Mouse (Mus musculus) forelimb bud, embryonic 11.5 days (tissue): ENCODE data around the gene Tmprss6.

Experiments
- DNase-seq: peaks from one replicate; pipeline ENCODE4 v3.0.0-alpha.2; 2012; ENCODE audit warnings: low read depth, low spot score

Tmprss6 gene

GRCm38 (mm10) chr15:78420395-78420794, 48.0 kb downstream of the Tmprss6 start:
- no peak for DNase-seq

DNA sequence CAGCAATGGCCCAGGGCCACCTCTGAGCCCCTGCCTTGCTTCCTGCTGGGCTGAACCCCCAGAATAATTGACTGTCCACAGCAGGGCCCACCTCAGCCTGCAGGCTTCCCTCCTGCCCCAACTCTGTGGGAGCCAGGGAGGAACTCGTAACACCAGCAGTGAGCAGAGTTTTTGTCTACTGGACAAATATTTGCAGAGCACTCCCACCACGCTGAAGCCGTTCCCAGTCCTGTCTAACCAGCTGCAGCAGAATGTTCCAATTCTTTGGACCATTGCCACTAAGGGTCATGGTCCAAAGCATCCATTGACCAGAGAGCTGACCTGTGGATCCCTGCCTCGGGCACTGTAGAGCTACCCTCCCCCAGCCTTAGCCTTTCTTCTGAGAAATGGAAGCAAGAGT, 51.5 kb downstream of the Tmprss6 start:
- no peak for DNase-seq

GRCm38 (mm10) chr15:78414157-78414556, 54.3 kb downstream of the Tmprss6 start:
- DNase-seq: no peak

DNA sequence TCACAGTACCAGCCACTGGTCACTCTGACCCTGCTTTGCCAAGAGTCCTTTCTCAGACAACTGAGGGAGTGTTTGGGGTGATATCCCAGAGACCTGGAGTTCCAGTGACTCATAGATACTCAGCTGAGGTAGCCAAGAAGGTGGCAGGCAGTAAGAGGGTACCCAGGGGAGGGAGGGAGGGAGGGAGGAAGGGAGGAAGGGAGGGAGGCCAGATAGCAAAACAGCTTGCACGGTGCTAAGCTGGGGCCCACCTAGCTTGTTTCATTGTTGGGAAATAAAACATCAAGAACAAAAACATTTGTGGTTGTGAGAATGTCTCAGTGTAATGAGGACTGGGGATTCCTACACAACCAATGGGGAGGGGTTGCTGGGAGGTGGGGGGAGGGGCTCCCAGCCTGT, 54.7 kb downstream of the Tmprss6 start:
- DNase-seq: no peak

- no peak for DNase-seq
These were observed 55.2 kb downstream of the Tmprss6 start for GRCm38 (mm10) chr15:78413083-78413718.

DNA sequence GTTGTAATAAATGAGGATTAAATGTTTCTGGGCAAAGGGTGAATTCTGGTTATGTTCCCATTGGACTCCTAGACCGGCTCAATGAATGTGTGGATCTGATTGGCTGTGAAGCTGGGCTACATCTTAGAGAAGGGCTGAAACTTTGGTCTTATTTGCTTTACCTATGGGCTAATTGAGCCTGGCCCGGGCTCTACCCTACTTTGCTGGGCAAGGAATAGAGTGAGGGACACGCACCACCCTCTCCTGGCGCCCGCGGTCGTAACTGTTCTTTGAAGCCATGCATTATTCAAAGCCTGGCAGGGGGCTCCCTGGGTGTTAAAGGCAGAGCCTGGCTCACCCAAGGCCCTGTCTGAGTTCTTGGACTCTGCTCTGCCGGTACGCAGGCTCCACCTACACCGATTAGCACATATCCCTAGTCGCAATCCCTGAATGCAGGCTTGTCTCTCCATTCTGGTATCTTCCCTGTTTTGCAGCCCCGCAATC, 58.8 kb downstream of the Tmprss6 start:
- DNase-seq: no peak

DNA sequence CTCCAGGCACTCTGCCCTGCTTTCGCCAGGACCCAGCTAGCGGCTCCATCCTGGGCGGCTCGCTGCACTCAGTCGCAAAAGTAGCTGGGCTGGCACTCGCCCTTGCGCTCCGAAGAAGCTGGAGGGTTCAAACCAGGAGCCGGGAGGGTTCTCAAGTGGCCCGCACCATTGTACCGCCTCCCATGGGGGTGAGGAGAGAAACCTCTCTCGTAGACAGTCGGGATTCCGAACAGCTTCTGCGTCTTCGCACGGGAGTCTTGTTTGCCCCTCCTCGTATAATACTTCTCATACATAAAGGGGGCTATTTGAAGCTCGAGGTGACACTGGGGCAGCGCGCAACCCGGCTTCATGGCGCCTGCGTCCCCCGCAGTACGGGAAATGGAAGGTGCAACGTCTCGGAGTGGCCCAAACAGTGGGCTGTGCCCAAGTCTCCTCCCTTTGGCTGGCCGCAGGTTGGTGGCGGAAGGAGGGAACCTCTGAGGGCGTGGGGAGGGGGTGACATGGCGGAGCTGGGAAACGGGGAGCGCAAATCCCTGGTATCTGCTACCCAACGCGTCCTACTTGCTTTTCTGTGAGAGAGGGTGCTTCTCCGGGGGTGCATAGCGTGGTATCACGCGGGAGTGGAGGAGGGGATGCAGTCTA, 62.0 kb downstream of the Tmprss6 start, which contains the start of gene Mpst:
TSS of gene Mpst (plus strand) at position 124 of the 642 bp plus-strand sequence.
- peak; percentile 89 for DNase-seq

DNA sequence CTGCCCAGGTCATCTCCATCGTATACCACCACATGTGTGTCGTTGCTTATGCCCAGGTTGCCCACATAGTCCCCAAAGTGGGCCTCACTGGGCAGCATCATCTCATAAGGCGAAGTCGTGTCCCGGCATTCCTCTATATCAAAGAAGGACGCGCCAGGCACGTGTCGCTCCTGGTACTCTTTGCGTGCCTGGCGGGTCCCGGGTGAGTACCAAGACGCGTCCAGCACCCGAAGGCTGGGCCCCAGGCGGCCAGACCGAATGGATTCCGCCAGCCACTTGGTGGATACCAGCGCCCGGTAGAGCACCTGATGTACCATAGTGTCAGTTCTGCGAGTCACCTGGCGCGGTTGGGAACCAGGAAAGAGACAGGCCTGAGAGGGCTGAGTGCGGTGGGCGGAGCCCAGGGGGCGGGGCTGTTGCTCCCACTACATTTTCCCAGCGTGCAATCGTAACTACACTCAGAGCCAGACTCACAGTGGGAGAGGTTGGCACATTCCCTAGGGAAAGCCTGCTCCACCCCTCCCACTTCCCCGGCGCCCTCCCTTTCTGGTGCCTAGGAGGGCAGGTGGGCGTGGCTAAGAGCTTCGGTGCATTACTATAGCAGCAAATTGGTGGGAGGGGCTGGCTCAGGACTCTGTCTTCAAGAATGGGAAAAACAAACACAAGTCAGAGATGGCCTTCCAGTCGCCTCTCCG, 62.8 kb downstream of the Tmprss6 start, which contains the start of gene Tst:
TSS of gene Tst (minus strand) at position 391 of the 695 bp plus-strand sequence.
- DNase-seq: peak; percentile 74

DNA sequence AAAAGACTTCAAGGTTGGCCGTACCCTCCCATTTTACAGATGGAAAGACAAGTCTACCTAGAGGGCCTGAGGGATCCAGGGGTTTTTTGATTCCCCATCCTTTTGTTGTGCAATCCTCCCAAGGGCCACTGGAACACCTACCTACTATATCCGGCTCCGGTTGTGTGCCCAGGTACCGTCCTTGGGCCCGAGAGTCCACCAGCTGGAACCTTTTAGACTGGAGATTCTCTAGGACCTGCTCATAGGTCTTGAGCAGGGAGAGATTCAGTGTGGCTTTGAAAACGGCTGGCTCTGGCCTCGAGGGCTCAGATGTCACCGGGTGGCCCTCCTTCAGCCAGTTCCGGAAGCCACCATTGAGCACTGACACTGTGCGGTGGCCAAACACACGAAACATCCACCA, 63.3 kb downstream of the Tmprss6 start:
- DNase-seq: no peak

DNA sequence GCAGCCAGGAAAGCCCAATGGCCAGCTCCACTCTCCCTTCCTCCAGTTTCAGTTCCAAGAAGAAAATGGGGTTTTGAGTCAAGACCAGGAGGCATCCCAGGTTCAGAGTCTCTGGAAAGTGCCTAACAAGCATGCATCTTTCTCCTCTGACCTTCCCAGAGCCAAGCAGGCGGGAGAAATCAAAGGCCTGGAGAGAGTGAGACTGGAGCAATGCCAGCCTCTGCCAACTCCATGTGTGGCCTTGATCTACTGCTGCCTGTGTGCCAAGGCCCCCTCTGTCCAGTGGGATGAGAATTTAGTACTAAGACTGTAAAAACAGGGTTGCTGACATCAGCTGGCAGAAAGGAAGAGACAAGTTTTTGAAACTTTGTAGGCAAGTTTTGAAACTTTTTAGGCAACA, 64.5 kb downstream of the Tmprss6 start:
- no peak for DNase-seq

- no peak for DNase-seq
These were observed 65.1 kb downstream of the Tmprss6 start for GRCm38 (mm10) chr15:78403301-78403741.

- no peak for DNase-seq
These were observed 66.0 kb downstream of the Tmprss6 start for GRCm38 (mm10) chr15:78402423-78402822.

GRCm38 (mm10) chr15:78401921-78402320, 66.5 kb downstream of the Tmprss6 start:
- DNase-seq: no peak

DNA sequence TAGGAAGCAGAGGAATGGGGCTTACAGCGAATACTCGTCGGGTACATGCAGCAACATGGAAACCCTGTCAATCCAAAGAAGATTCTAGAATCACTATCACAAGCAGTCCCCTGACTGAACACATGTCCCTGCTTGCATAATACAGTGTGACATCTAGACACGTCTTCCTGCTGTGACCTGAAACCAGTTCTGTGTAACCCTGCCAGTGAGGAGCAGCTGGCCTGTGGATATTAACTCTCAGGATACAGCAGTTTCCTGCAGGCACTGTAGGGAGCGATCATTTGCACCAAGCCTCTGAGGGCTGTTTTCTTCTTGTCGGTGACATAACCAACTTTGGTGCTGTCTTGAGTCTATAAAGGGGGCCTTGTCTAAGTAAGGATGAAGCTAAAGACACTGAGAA, 67.1 kb downstream of the Tmprss6 start:
- no peak for DNase-seq

DNA sequence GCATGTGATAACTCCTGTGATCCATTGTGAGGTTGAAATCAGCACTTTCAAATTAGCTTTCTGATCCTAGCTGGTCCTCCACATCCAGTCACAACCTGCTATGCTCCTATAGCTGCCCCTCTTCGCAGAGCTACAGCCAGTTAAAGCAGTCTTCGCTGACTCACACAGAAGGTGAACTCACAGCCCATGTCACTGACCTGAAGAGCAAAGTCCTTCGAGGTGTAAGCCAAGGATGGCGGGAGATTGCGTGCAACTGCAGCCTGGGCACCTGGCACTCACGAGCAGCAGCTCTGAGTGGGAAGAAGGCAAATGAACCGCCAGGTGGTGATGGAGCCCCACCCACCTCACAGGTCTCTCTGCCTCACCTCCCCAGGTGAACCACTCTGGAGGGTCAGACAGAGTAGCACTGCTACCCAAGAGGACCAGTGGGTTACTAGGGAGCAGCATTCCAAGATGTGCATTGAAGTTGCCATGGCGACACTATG, 72.9 kb downstream of the Tmprss6 start, which contains the start of gene Tex33:
TSS of gene Tex33 (minus strand) at position 435 of the 485 bp plus-strand sequence.
- DNase-seq: no peak

GRCm38 (mm10) chr15:78390855-78391254, 77.6 kb downstream of the Tmprss6 start:
- no peak for DNase-seq
